Mouse (Mus musculus) ES-E14 (cell line): ENCODE measurements around the gene Gal3st3. TPM values are rescaled to one million over a fixed set of nuclear protein-coding genes. Genes with fewer than 3 reads are reported as not detected.
A peak's percentile ranks its signal among the peaks of the same experiment; 100 is the strongest.
"Not testable (repeated sequence)": the region's sequence is repeated elsewhere in the genome, so short reads cannot be mapped to it uniquely, and the experiment has no call there.

ENCODE experiments used
- DNase-seq: peaks from one replicate; pipeline ENCODE4 v3.0.0-alpha.2; 2013; ENCODE audit warnings: low read depth, low spot score
- H3K27ac ChIP-seq: 2 replicates; pipeline ENCODE4 v1.5.1; 2012; ENCODE audit warnings: low read depth, mild to moderate bottlenecking, low read length, moderate library complexity, mixed read lengths; ENCODE audit not compliant: poor library complexity, insufficient read depth, severe bottlenecking
- H3K36me3 ChIP-seq: 2 replicates; pipeline ENCODE4 v1.6.1; 2012; ENCODE audit warnings: mild to moderate bottlenecking, low read length, moderate library complexity, mixed read lengths; ENCODE audit not compliant: control insufficient read depth, poor library complexity, insufficient read depth, severe bottlenecking
- H3K4me1 ChIP-seq, 2 experiments: fragments of 150-350 bp in 1 of 2; sonication (generic) in 1 of 2; 2 replicates each; pipeline ENCODE4 v1.6.1; 2012; ENCODE audit warnings: low read length in 2 of 2, mild to moderate bottlenecking in 1 of 2, mixed read lengths in 1 of 2; ENCODE audit not compliant: control insufficient read depth in 2 of 2, insufficient read depth in 2 of 2, poor library complexity in 1 of 2
- H3K4me3 ChIP-seq, 2 experiments: fragments of 150-350 bp in 1 of 2; sonication (generic) in 1 of 2; 2 replicates each; pipeline ENCODE4 v1.5.1; 2012; ENCODE audit warnings: low read length in 2 of 2, low read depth in 1 of 2, mild to moderate bottlenecking in 1 of 2, mixed read lengths in 1 of 2; ENCODE audit not compliant: insufficient read depth in 1 of 2, poor library complexity in 1 of 2, severe bottlenecking in 1 of 2
- H3K9ac ChIP-seq: 2 replicates; pipeline ENCODE4 v1.6.1; 2012; ENCODE audit warnings: low read depth, mild to moderate bottlenecking, low read length, mixed read lengths; ENCODE audit not compliant: poor library complexity, insufficient read depth, severe bottlenecking
- H3K9me3 ChIP-seq: fragments of 150-350 bp; sonication (generic); 2 replicates; pipeline ENCODE4 v1.6.1; 2012; ENCODE audit warnings: low read depth, mild to moderate bottlenecking, low read length; ENCODE audit not compliant: control insufficient read depth, insufficient read depth
- CHD2 ChIP-seq: IDR thresholded peaks from 2 replicates; pipeline ENCODE4 v1.6.1; 2014; ENCODE audit warnings: mild to moderate bottlenecking, low read depth, low read length, inconsistent platforms
- HCFC1 ChIP-seq: IDR thresholded peaks from 2 replicates; pipeline ENCODE4 v1.6.1; 2012; ENCODE audit warnings: low read length, inconsistent platforms, borderline replicate concordance; ENCODE audit not compliant: insufficient read depth
- MAFK ChIP-seq: IDR thresholded peaks from 2 replicates; pipeline ENCODE4 v1.6.1; 2014; ENCODE audit warnings: mild to moderate bottlenecking, low read depth, low read length, inconsistent platforms; ENCODE audit not compliant: insufficient read depth
- ZC3H11A ChIP-seq: IDR thresholded peaks from 2 replicates; pipeline ENCODE4 v1.6.1; 2012; ENCODE audit warnings: low read depth, mild to moderate bottlenecking, inconsistent platforms, low read length, borderline replicate concordance
- ZNF384 ChIP-seq: IDR thresholded peaks from 2 replicates; pipeline ENCODE4 v1.6.1; 2012; ENCODE audit warnings: low read depth, low read length, inconsistent platforms
- in situ Hi-C, 2 experiments: fragments of 600-800 bp; cut with MboI; formaldehyde crosslinking; loops; one replicate each; pipeline ENCODE4 v1.15.1; 2025; ENCODE audit warnings: low sequenced_read_pairs in 2 of 2, inconsistent platforms in 1 of 2; ENCODE audit not compliant: unreplicated experiment in 2 of 2
- total RNA-seq: library from RNA; depleted of rRNA; stranded (reverse); fragments of 300-350 nt; gene quantifications from 2 replicates; pipeline ENCODE4 v1.2.3, GENCODE M21; 2012; rRNA removed

Gal3st3 gene
- total RNA-seq, 1 experiment, result 2.1 TPM

GRCm38 (mm10) chr19:5348064-5348463 is 49.9 kb downstream of the Gal3st3 start:
- no peaks in the 10 kb centered on the region for H3K4me1 ChIP-seq
- TF ChIP-seq ZC3H11A (no peak), ZNF384 (no peak), MAFK (no peak), HCFC1 (no peak), CHD2 (no peak)
- no peak overlapping the region for H3K27ac ChIP-seq
- H3K4me3 ChIP-seq, result no peak overlapping the region
- in situ Hi-C loops, result no loop called here
- no peak for DNase-seq
- no peaks in the 10 kb centered on the region for H3K9me3 ChIP-seq
- no peak overlapping the region for H3K9ac ChIP-seq
- H3K36me3 ChIP-seq, result no peaks in the 10 kb centered on the region

- in situ Hi-C loops, result no loop called here
- no peak for DNase-seq
Measured at GRCm38 (mm10) chr19:5348526-5349501, 50.7 kb downstream of the Gal3st3 start.

GRCm38 (mm10) chr19:5349502-5349873 is 51.4 kb downstream of the Gal3st3 start, which contains the start of gene Cst6:
Cst6 (minus strand) TSS chr19:5349574.
- H3K36me3 ChIP-seq, DNase-seq, H3K27ac ChIP-seq, in situ Hi-C loops, H3K4me1 ChIP-seq, H3K9me3 ChIP-seq: not testable (repeated sequence)
- H3K9ac ChIP-seq, result peak within 1 kb of the TSS; percentile 39; the same call in 1 of the 2 replicates
- peak within 1 kb of the TSS; percentile 55 to 62 for H3K4me3 ChIP-seq

More at GRCm38 (mm10) chr19:5348526-5349501, 50.7 kb downstream of the Gal3st3 start:
- Histone ChIP-seq H3K4me3 (peak overlapping the region; percentile 55 to 62), H3K36me3 (no peaks in the 10 kb centered on the region), H3K4me1 (no peaks in the 10 kb centered on the region), H3K9me3 (no peaks in the 10 kb centered on the region), H3K9ac (peak overlapping the region; percentile 39; the same call in 1 of the 2 replicates), H3K27ac (no peak overlapping the region)
- TF ChIP-seq ZC3H11A, result no peak
- no peak for TF ChIP-seq ZNF384
- no peak for TF ChIP-seq CHD2
- no peak for TF ChIP-seq HCFC1
- TF ChIP-seq MAFK, result no peak

GRCm38 (mm10) chr19:5353609-5354008 is 55.5 kb downstream of the Gal3st3 start:
- Histone ChIP-seq H3K4me3 (no peak overlapping the region), H3K9ac (no peak overlapping the region), H3K27ac (no peak overlapping the region), H3K9me3 (no peaks in the 10 kb centered on the region), H3K4me1 (no peaks in the 10 kb centered on the region), H3K36me3 (no peaks in the 10 kb centered on the region)
- no peak for DNase-seq
- TF ChIP-seq ZNF384 (no peak), HCFC1 (no peak)
- in situ Hi-C loops, result no loop called here

GRCm38 (mm10) chr19:5356080-5356479 is 57.9 kb downstream of the Gal3st3 start:
- no peaks in the 10 kb centered on the region for H3K36me3 ChIP-seq
- DNase-seq, result no peak
- no peaks in the 10 kb centered on the region for H3K9me3 ChIP-seq
- H3K9ac ChIP-seq, result no peak overlapping the region
- H3K27ac ChIP-seq, result no peak overlapping the region
- peaks cover 0 to 2% of the 10 kb centered on the region in 2 experiments; a peak in 1 of 4 replicates for H3K4me1 ChIP-seq
- TF ChIP-seq HCFC1 (no peak), MAFK (no peak), CHD2 (no peak)
- in situ Hi-C loops, result no loop called here
- H3K4me3 ChIP-seq, result no peak overlapping the region

Other genes starting within 250 kb of the Gal3st3 start
- 9.0 and 16.5 TPM in 2 replicates for gene Rin1, start 247.8 kb upstream of the Gal3st3 start, total RNA-seq
- 4.5 and 9.0 TPM in 2 replicates for gene Cd248, start 230.3 kb upstream of the Gal3st3 start, total RNA-seq
- 0.89 and 2.3 TPM in 2 replicates for gene Tmem151a, start 212.8 kb upstream of the Gal3st3 start, total RNA-seq
- 84.4 and 110 TPM in 2 replicates for gene Yif1a, start 209.8 kb upstream of the Gal3st3 start, total RNA-seq
- 2.5 and 3.7 TPM in 2 replicates for gene Cnih2, start 199.8 kb upstream of the Gal3st3 start, total RNA-seq
- gene Rab1b, start 191.3 kb upstream of the Gal3st3 start, total RNA-seq, result 78.5 and 96.9 TPM in 2 replicates
- 14.7 and 22.9 TPM in 2 replicates for gene Klc2, start 179.8 kb upstream of the Gal3st3 start, total RNA-seq
- gene Pacs1, start 25.2 kb upstream of the Gal3st3 start, total RNA-seq, result 5.4 and 7.2 TPM in 2 replicates
- 165 and 175 TPM in 2 replicates for gene Sf3b2, start 2.9 kb upstream of the Gal3st3 start, total RNA-seq
- gene Catsper1, start 37.4 kb downstream of the Gal3st3 start, total RNA-seq, result not detected in 2 replicates
- gene Cst6, start 51.2 kb downstream of the Gal3st3 start, total RNA-seq, result 1.1 and 2.1 TPM in 2 replicates
- gene Eif1ad, start 68.4 kb downstream of the Gal3st3 start, total RNA-seq, result 101 and 127 TPM in 2 replicates
- 213 and 281 TPM in 2 replicates for gene Banf1, start 68.8 kb downstream of the Gal3st3 start, total RNA-seq
- 111 and 118 TPM in 2 replicates for gene Sart1, start 90.4 kb downstream of the Gal3st3 start, total RNA-seq
- gene Tsga10ip, start 104.2 kb downstream of the Gal3st3 start, total RNA-seq, result 1.5 and 2.7 TPM in 2 replicates
- 121 and 124 TPM in 2 replicates for gene Drap1, start 126.6 kb downstream of the Gal3st3 start, total RNA-seq
- gene AI837181, start 126.8 kb downstream of the Gal3st3 start, total RNA-seq, result 13.8 and 13.9 TPM in 2 replicates
- 1.0 and 3.0 TPM in 2 replicates for gene Fosl1, start 149.2 kb downstream of the Gal3st3 start, total RNA-seq
- 4.9 and 5.4 TPM in 2 replicates for gene Ccdc85b, start 159.6 kb downstream of the Gal3st3 start, total RNA-seq
- 52.4 and 62.0 TPM in 2 replicates for gene Fibp, start 162.3 kb downstream of the Gal3st3 start, total RNA-seq
- 4.5 and 11.7 TPM in 2 replicates for gene Ctsw, start 170.2 kb downstream of the Gal3st3 start, total RNA-seq
- gene Efemp2, start 175.6 kb downstream of the Gal3st3 start, total RNA-seq, result 18.0 and 23.9 TPM in 2 replicates
- 31.3 and 36.4 TPM in 2 replicates for gene Mus81, start 190.1 kb downstream of the Gal3st3 start, total RNA-seq
- 775 and 955 TPM in 2 replicates for gene Cfl1, start 192.1 kb downstream of the Gal3st3 start, total RNA-seq
- 1.7 and 1.8 TPM in 2 replicates for gene 1700020D05Rik, start 205.5 kb downstream of the Gal3st3 start, total RNA-seq
- 3.3 and 5.0 TPM in 2 replicates for gene Snx32, start 212.2 kb downstream of the Gal3st3 start, total RNA-seq